Mouse (Mus musculus) ovary, postnatal 36 days (tissue): Measurements from ENCODE around the gene Ccdc106.
"Not testable (repeated sequence)": the region's sequence is repeated elsewhere in the genome, so short reads cannot be mapped to it uniquely, and the experiment has no call there.

Experiments
- DNase-seq: peaks from one replicate; pipeline ENCODE4 v3.0.0; 2022; ENCODE audit warnings: low spot score, mixed read lengths

The Ccdc106 gene

GRCm38 (mm10) chr7:5020000-5020681, at the start of gene Ccdc106, which contains the start of gene Zfp865:
Gene Ccdc106, plus strand, starts transcription at chr7:5020553.
Gene Zfp865, plus strand, starts transcription at chr7:5020376.
- peak; percentile 99 for DNase-seq

GRCm38 (mm10) chr7:4971068-4971467, 49.3 kb upstream of the Ccdc106 start, which contains the start of gene Sbk3:
Gene Sbk3, minus strand, starts transcription at chr7:4971168.
- DNase-seq = no peak

DNA sequence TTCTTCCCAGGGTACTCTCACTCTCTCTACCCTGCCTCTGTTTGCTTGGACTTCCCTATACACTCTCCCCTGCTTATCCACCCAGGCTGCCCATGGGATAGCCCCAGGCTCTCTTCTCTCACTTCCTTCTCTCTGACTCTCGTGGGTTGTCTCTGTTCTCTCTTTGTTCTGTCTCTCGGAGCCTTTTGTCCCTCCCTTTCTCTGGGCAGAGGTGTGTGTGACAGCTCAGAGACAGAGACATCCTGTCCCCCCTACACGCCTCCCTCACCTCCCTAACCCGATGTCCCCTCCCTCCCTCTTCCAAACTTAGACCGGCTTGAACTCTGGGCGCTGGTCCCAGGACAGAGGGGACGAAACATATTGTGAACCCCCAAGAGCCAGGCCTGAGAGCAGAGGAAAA, 48.6 kb upstream of the Ccdc106 start:
- DNase-seq = no peak

GRCm38 (mm10) chr7:4972321-4973047, 47.9 kb upstream of the Ccdc106 start:
- peak; percentile 33 for DNase-seq

DNA sequence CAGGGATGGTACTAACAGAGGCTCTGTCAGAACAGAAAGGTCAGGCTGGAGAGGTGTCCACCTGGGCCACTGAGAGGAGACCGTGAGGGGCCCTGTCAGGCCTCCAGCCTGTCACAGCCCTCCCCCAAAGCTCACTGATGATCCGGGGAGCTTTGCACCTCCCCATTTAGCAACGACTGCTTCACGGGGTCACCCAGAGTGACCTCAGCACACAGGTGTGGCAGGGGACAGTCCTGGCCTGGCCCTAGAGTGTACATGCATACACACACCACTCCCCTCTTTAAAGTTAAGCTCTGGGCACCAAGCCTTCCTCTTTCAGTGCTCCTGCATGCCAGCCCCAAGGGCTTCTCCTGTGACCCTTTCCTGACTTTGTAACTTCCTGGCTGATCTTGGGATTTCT, 44.9 kb upstream of the Ccdc106 start:
- no peak for DNase-seq

GRCm38 (mm10) chr7:4976832-4977231, 43.5 kb upstream of the Ccdc106 start:
- DNase-seq = no peak

- no peak for DNase-seq
Measured at GRCm38 (mm10) chr7:4988250-4988649, 32.1 kb upstream of the Ccdc106 start.

GRCm38 (mm10) chr7:4993347-4993998, 26.9 kb upstream of the Ccdc106 start:
- DNase-seq = no peak

DNA sequence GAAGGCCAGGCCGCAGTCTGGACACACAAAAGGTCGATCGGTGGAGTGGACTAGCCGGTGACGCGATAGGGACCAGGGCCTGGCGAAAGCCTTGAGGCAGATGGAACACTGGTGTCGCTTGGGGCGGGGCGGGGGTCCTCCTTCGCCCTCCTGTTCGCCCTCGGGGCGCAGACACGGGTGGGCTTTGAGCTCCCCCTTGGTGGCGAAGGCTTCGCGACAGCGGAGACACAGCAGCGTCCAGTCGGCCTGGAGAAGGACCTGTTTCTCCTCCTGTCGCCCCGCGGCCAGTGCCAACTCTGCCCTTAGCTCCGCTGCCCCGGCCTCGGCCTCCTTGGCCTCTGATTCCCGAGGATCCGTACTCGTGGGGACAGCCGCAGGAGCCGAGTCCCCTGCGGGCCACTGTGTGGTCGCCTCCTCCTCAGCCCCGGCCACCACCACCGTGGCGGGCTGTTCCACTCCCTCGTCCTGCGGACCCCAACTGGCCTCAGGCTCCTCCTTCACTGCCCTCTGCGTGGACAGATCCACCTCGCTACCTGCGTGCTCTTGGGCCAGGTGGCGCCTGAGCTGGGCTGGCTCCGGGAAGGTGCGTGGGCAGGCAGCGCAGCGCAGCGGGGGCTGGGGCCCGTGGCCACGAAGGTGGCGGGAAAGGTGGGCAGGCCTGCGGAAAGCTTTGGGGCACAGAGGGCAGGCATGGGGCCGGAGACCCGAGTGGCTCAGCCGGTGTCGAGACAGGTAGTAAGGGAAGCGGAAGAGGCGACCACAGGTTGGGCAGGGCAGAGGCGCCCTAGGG, 26.2 kb upstream of the Ccdc106 start:
- no peak for DNase-seq

DNA sequence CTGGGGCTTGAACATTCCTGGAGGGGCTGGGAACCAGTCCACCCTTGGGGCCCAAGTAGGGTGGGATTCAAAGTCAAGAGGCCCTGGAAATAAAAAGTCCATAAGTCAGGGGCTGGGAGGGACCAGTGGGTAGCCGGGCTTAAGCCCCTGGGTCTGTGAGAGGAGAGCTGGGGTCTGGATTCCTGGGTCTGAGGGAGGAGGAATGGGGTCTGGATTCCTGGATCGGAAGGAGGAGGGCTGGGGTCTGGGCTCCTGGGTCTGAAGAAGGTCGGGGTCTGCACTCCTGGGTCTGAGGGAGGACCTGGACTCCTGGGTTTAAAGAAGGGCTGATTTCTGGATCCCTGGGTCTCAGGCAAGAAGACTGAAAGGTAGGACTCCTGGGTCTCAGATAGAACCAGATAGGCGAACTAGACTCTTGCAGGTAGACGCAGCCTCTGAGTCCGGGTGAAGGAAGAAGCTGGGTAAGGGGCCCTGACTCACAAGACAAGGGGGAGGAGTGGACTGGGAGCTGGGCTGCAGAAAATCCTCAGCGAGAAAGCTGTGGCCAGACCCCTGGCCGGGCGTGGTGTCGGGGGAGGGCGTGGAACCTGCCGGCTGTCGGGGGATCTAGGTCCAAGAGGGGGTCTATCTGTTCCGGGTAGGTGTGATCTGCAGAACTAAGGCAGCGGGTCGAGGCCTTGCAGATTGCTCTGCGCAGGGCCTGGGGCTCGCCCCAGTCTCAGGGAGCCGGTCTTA, 24.9 kb upstream of the Ccdc106 start:
- DNase-seq = no peak

- DNase-seq = peak; percentile 91
Measured at GRCm38 (mm10) chr7:4996003-4996895, 24.1 kb upstream of the Ccdc106 start, which contains the start of gene Zfp579. Gene Zfp579, minus strand, starts transcription at chr7:4996158.

DNA sequence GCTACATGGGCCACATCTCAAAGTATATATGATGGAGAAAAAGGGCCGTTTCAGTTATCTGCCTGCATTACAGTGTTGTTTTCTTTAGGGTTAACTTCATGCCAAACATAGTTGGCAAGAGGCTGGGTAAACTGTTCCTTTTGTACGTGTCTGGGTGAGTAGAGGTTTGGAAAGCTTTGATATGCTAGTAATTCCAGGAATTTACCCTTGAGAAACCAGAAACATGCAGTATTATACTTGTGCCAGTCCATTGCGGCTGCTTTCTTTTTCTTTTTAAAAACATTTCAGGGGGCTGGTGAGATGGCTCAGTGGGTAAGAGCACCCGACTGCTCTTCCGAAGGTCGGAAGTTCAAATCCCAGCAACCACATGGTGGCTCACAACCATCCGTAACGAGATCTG, 23.4 kb upstream of the Ccdc106 start:
- DNase-seq = no peak

GRCm38 (mm10) chr7:4999876-5000275, 20.5 kb upstream of the Ccdc106 start:
- no peak for DNase-seq

GRCm38 (mm10) chr7:5002876-5003275, 17.5 kb upstream of the Ccdc106 start:
- DNase-seq = not testable (repeated sequence)

- DNase-seq = no peak
Measured at GRCm38 (mm10) chr7:5008229-5008628, 12.1 kb upstream of the Ccdc106 start.

- DNase-seq = no peak
Measured at GRCm38 (mm10) chr7:5012681-5013513, 7.5 kb upstream of the Ccdc106 start.

- DNase-seq = peak; percentile 95
Measured at GRCm38 (mm10) chr7:5014251-5015117, 5.9 kb upstream of the Ccdc106 start, which contains the start of the genes Zfp524 and Fiz1. Gene Zfp524, plus strand, starts transcription at chr7:5014415. Gene Fiz1, minus strand, starts transcription at chr7:5014697.
